Mouse (Mus musculus) small intestine, adult 2 months (tissue): ENCODE results near the gene Cdkn2b. TPM values are rescaled to one million over a fixed set of nuclear protein-coding genes. Genes with fewer than 3 reads are reported as not detected.

ENCODE experiments used
- H3K27ac ChIP-seq: fragments of 200-500 bp; 2 replicates; pipeline ENCODE4 v1.5.1; 2012; ENCODE audit warnings: low read depth, low read length, control low read depth, inconsistent platforms; ENCODE audit not compliant: insufficient read depth
- H3K27me3 ChIP-seq: fragments of 200-500 bp; 2 replicates; pipeline ENCODE4 v1.6.1; 2012; ENCODE audit warnings: mild to moderate bottlenecking, moderate library complexity, low read length, inconsistent platforms; ENCODE audit not compliant: control insufficient read depth, insufficient read depth
- H3K36me3 ChIP-seq: fragments of 200-500 bp; 2 replicates; pipeline ENCODE4 v1.6.1; 2012; ENCODE audit warnings: mild to moderate bottlenecking, low read length, control low read depth, inconsistent platforms; ENCODE audit not compliant: control insufficient read depth, insufficient read depth
- H3K4me1 ChIP-seq: fragments of 200-500 bp; 2 replicates; pipeline ENCODE4 v1.6.1; 2012; ENCODE audit warnings: low read length, inconsistent platforms, mixed read lengths; ENCODE audit not compliant: control insufficient read depth, insufficient read depth, insufficient read length
- H3K4me3 ChIP-seq: fragments of 200-500 bp; 2 replicates; pipeline ENCODE4 v1.5.1; 2012; ENCODE audit warnings: low read depth, mild to moderate bottlenecking, control low read depth, inconsistent platforms, low read length, moderate library complexity
- CTCF ChIP-seq: fragments of 200-500 bp; IDR thresholded peaks from 2 replicates; pipeline ENCODE4 v1.5.1; 2012; ENCODE audit warnings: low read depth, mild to moderate bottlenecking, control low read depth, inconsistent platforms, low read length, moderate library complexity, mixed read lengths; ENCODE audit not compliant: insufficient replicate concordance, insufficient read length; ENCODE audit errors: extremely low read depth
- POLR2A ChIP-seq: fragments of 200-500 bp; IDR thresholded peaks from 2 replicates; pipeline ENCODE4 v1.6.1; 2012; ENCODE audit warnings: low read depth, mild to moderate bottlenecking, control low read depth, inconsistent platforms, low read length, moderate library complexity
- WGBS: fragments of 180-500 bp; shearing (Covaris S2); methylation state at CpG from one replicate; pipeline ENCODE4 v1.1.7; 2018; 5-methylcytosine and 5-hydroxymethylcytosine counted together
- polyA plus RNA-seq: library from polyadenylated mRNA; depleted of rRNA; stranded (reverse); fragments of >200 nt; gene quantifications from 2 replicates; pipeline ENCODE4 v1.2.3, GENCODE M21; 2012; rRNA removed

Gene Cdkn2b
- polyA plus RNA-seq = 136 and 280 TPM in 2 replicates

DNA sequence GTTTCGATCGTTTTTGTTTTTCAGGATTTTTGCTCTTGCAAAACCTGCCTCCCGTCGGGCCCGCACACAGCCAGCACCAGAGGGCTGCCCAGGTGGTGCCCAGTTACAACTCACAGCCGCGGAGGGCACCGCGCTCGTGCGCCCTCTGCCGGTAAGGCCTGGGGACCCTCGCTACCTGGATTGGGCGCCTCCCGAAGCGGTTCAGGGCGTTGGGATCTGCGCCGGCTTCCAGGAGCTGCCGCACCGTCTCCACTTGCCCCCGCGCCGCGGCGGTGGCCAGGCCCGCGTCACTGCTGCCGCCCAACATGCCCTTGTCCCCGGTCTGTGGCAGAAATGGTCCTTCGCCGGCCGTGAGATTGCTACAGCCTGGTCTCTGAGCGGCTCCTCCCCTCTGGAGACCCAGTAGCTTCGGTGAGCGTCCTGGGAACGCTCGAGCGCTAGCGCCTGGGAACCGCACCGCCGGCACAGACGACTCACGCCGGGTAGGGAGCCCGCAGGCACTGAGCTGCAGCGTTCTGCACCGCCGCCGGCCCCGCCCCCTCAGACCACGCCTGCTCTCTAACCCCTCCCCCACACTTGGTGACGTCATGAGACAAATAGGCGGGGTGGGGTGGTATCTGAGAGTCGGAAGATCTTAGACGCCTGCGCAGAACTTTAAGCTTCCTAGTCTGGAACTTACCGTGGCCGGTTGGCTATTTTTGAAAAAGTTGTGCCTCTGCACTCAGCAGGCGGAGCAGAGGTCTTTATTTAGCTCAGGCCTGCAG lies at the start of gene Cdkn2b:
Gene Cdkn2b (minus strand): TSS at position 549 of the 764 bp plus-strand sequence.
- TF ChIP-seq CTCF (peak; percentile 93), POLR2A (peak; percentile 80)
- peak within 1 kb of the TSS; percentile 91 for H3K4me3 ChIP-seq
- peak within 1 kb of the TSS; percentile 95 for H3K27ac ChIP-seq
- peaks cover 23% of the 10 kb centered on the region for H3K36me3 ChIP-seq
- peaks cover 6% of the 10 kb centered on the region for H3K27me3 ChIP-seq
- peaks cover 6% of the 10 kb centered on the region for H3K4me1 ChIP-seq
- under 1% methylated on average over 61 of the region's 61 CpGs for WGBS

DNA sequence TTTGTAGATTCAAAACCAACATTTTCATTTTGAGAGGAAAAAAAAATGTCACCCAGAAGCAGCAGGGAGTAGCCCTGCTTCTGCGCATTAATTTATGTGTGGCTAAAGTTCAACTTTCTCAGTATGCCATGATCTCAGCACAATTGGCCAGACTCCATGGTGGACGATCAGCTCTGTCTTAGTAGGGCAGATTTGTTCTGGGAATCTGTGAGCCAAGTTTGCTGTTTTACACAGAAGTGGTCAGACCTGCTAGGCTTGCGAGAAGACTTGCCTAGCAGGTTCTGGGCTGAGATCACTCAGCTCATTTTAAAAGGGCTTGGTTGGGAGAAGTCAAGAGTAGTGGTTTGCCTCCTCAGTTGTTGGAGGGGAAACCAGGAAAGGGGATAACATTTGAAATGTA lies 49.5 kb upstream of the Cdkn2b start:
- no peaks in the 10 kb centered on the region for H3K36me3 ChIP-seq
- H3K27ac ChIP-seq = 0 out of 2 replicates have a peak overlapping the region, but pooled peaks have one; percentile 6
- H3K4me3 ChIP-seq = no peak overlapping the region
- no peaks in the 10 kb centered on the region for H3K27me3 ChIP-seq
- TF ChIP-seq POLR2A (no peak), CTCF (no peak)
- H3K4me1 ChIP-seq = peaks cover 5% of the 10 kb centered on the region; the same call in 1 of the 2 replicates
- 19% methylated on average over 3 of the region's 3 CpGs for WGBS

DNA sequence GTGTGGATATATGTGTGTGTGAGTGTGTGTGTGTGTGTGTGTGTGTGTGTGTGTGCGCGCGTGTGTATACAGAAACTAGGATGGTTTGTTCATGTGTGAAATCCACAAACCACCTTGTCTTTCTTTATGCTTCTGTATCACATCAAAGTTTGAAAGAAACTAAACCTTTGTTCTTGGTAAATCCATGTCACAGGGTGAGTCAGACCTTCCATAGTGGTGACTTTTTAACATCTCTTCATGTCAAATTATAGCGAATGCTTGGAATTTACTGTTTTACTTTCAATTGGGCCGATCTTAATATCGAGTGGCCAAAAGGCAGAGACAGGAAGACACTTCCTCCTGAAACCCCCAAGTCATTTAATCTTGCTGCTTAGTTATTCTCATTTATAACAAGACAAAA lies 48.7 kb upstream of the Cdkn2b start:
- peaks cover 5% of the 10 kb centered on the region; the same call in 1 of the 2 replicates for H3K4me1 ChIP-seq
- TF ChIP-seq CTCF (no peak), POLR2A (no peak)
- H3K27ac ChIP-seq = no peak overlapping the region
- no peaks in the 10 kb centered on the region for H3K27me3 ChIP-seq
- WGBS = 85% methylated on average over 6 of the region's 6 CpGs
- H3K4me3 ChIP-seq = no peak overlapping the region
- H3K36me3 ChIP-seq = no peaks in the 10 kb centered on the region

DNA sequence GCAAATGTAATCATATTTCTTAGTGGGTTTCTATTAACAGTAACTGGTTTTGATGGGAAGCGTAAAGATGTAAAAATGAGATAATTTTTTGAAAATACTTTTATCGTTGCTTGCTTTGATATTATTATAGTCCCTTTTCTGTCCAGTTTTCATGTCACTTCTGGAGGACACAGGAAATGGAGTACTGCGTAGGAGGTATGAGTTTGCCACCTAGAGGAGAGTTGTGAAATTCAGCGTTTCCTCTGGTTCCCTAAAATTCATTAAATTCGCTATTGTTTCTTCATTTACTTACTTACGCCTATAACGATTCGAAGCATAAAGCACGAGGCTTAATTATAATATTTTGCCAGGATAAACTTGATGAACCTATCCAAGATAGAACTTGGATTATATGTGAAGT lies 43.1 kb upstream of the Cdkn2b start:
- Histone ChIP-seq H3K36me3 (no peaks in the 10 kb centered on the region), H3K27me3 (no peaks in the 10 kb centered on the region), H3K27ac (no peak overlapping the region), H3K4me3 (no peak overlapping the region), H3K4me1 (peaks cover 3% of the 10 kb centered on the region; the same call in 1 of the 2 replicates)
- WGBS = 46% methylated on average over 9 of the region's 9 CpGs
- no peak for TF ChIP-seq POLR2A
- no peak for TF ChIP-seq CTCF

DNA sequence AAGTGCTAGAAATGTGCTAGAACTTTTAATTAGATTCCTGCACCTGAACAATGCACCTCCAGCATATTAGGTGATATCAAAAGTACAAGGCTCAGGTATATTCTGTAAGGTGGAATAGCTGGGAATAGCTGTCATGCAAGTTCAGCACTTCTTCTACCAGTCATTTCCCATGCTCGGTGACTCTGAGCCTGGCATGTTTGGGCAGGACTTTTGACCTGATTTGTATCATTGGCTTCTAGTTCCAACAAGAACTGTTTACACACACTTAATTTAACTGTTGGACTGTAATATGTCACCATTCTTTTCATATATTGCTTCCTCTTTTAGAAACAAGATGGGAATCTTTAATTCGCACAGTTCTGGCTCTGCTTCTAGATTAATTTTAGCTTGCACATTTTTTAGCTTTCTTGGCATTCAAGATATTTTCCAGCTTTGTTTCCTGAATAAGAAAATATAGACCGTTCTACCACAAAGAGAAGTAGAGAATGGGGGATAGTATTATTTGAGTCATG lies 42.3 kb upstream of the Cdkn2b start:
- Histone ChIP-seq H3K4me1 (peaks cover 3% of the 10 kb centered on the region; the same call in 1 of the 2 replicates), H3K27me3 (no peaks in the 10 kb centered on the region), H3K36me3 (no peaks in the 10 kb centered on the region), H3K27ac (no peak overlapping the region), H3K4me3 (no peak overlapping the region)
- 58% methylated on average over 3 of the region's 3 CpGs for WGBS
- no peak for TF ChIP-seq POLR2A
- TF ChIP-seq CTCF = no peak

DNA sequence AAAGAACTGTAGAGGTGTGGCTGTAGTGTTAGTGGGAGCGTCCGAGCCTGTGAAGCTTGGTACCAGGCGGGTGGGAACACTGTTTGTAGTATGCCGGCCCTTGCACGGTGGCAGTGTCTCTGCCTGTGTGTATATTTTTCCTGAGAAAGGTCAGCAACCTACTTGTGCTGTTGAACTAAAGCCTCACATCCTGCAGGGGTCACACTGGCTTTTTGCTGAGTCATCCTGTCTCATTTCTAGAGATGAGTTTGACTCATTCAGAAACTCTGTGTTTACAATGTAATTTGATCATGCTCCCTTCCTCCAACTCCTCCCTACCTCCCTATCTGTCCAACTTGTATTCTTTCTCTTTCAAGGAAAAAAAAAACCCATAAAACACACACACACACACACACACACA lies 40.6 kb upstream of the Cdkn2b start:
- Histone ChIP-seq H3K4me1 (peaks cover 3% of the 10 kb centered on the region; the same call in 1 of the 2 replicates), H3K27me3 (no peaks in the 10 kb centered on the region), H3K27ac (no peak overlapping the region), H3K36me3 (no peaks in the 10 kb centered on the region), H3K4me3 (no peak overlapping the region)
- WGBS = 32% methylated on average over 5 of the region's 5 CpGs
- TF ChIP-seq POLR2A (no peak), CTCF (no peak)

DNA sequence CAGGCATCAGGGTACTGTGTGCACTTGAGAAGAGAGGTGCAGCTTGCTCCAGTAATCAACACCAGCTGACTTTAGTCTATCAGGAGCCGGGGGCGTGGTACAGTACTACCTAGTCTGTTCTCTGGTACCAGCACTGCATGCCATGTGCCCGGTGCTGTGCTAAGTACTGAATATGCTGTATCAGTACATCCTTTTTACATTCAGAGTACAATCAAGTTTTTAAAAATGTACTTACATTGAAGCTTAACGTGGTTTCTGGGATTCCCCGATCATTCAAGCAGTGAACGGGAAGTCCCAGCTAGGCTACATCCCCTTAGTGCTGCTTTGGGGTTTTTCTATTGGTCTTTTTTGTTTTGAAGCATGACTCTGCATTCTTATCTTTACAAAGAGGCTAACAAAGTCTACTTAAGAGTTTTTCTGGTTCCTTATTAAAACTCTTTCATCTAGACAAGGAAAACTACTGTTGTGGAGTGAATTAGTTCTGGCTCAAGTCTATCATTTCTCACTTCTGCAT lies 40.2 kb upstream of the Cdkn2b start:
- TF ChIP-seq POLR2A = no peak
- no peak for TF ChIP-seq CTCF

More for the DNA sequence above, 40.2 kb upstream of the Cdkn2b start:
- Histone ChIP-seq H3K27ac (no peak overlapping the region), H3K4me1 (peaks cover 3% of the 10 kb centered on the region; the same call in 1 of the 2 replicates), H3K27me3 (no peaks in the 10 kb centered on the region), H3K36me3 (no peaks in the 10 kb centered on the region), H3K4me3 (no peak overlapping the region)
- 63% methylated on average over 6 of the region's 6 CpGs for WGBS
